Mouse (Mus musculus): Measurements from ENCODE around the gene Gm12216. TPM values are rescaled to one million over a fixed set of nuclear protein-coding genes. Genes with fewer than 3 reads are reported as not detected.
"Not testable (repeated sequence)": the region's sequence is repeated elsewhere in the genome, so short reads cannot be mapped to it uniquely, and the experiment has no call there.

Gm12216 gene
- polyA plus RNA-seq, 1 experiment from 2014 or later, result 0.41 TPM

DNA sequence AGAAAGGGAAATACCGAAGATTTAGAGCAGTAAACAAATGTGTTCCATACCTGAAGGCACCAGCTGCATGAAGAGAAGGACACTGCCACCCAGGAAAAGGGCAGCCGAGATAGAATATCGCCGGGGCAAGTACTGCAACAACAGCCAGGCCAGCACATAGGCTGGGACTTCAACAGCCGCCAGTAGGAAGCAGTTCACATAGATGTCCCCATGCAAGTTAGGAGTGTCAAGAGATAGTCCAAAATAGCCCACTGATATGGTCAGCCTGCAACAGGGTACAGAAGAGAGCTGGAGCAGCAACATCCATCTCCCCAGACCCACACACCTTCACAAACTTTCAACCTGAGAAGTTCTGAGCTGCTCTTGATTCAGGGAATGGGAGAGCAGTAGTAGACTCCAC lies 10.1 kb upstream of the Gm12216 start:
- no peak for ATAC-seq
- Histone ChIP-seq H3K4me2 (no peak overlapping the region), H3K27me3 (no peaks in the 10 kb centered on the region), H3K36me3 (ENCODE audit: poor library complexity, severe bottlenecking) (peaks cover 16% of the 10 kb centered on the region), H3K9me3 (replicated peaks) (no peaks in the 10 kb centered on the region), H3K4me1 (no peaks in the 10 kb centered on the region), H3K27ac (no peak overlapping the region), H3K4me3 (no peak overlapping the region), H3K9ac (no peak overlapping the region)
- WGBS, result 86% methylated on average over 5 of the region's 5 CpGs

- not testable (repeated sequence) for H3K4me3 ChIP-seq; H3K4me1 ChIP-seq; H3K4me2 ChIP-seq; H3K9ac ChIP-seq; H3K9me3 ChIP-seq (replicated peaks); H3K27ac ChIP-seq; ATAC-seq; H3K27me3 ChIP-seq
- peaks cover 16% of the 10 kb centered on the region for H3K36me3 ChIP-seq (ENCODE audit: poor library complexity, severe bottlenecking)
- 42% methylated on average over 5 of the region's 5 CpGs for WGBS
These were observed 9.3 kb upstream of the Gm12216 start for GRCm38 (mm10) chr11:53868323-53868722.

- H3K4me3 ChIP-seq; H3K4me2 ChIP-seq; H3K4me1 ChIP-seq; H3K9me3 ChIP-seq (replicated peaks); H3K27me3 ChIP-seq; H3K9ac ChIP-seq; H3K36me3 ChIP-seq (ENCODE audit: poor library complexity, severe bottlenecking); ATAC-seq; H3K27ac ChIP-seq: not testable (repeated sequence)
- 63% methylated on average over 1 of the region's 4 CpGs for WGBS
These were observed 5.8 kb upstream of the Gm12216 start for GRCm38 (mm10) chr11:53864724-53865310.

DNA sequence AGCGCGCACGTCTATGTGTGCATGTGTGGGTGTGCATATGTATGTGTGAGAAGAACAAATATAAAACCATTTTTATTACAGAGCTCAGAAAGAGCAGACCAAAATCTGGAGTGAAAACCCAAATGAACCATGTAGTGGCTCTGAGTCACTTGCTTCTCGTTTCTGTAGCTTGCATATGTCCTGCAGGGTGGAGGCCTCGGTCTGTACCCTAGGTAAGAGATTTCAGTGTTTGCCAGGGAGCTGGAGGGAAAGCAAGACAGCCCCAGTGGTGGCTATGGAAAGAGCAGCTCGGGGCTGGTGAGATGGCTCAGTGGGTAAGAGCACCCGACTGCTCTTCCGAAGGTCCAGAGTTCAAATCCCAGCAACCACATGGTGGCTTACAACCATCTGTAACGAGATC lies 1.9 kb upstream of the Gm12216 start:
- not testable (repeated sequence) for H3K9me3 ChIP-seq (replicated peaks); H3K4me3 ChIP-seq; H3K27me3 ChIP-seq; H3K9ac ChIP-seq; H3K36me3 ChIP-seq (ENCODE audit: poor library complexity, severe bottlenecking); ATAC-seq; H3K27ac ChIP-seq; H3K4me1 ChIP-seq; H3K4me2 ChIP-seq
- 82% methylated on average over 7 of the region's 9 CpGs for WGBS

DNA sequence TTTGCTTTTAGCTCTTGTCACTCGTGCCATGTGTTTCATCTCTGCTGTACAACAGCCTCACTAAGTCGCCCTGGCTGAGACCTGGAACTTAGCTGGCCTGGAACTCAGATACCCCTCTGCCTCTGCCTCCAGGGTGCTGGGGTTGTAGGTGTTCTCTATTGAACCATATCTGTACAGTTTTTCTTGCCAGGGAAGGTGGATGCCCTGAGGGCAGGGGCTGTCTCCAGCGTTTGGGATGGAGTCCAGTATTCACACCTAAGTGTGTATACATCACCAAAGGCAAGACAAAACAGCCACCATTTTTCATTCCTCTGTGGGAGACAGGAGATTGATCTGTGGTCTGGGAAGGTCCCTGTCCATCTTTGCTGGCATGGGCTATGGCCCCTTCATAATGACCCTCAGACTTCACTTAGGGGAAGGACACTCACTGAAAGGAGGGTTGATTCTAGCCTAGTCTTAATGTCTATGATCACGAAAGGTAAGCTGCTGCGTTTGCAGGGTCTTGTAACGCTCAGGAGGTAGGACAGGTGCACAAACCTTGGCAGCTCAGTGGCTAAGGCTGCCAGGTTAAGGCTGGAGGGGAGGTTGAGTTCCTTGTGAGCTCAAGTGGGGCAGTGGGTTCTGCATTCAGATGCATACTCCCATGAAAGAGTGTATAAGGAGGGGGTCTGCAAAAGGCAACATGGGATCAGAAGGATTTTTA lies 847 bp downstream of the Gm12216 start:
- no peaks in the 10 kb centered on the region for H3K27me3 ChIP-seq
- peak overlapping the region; percentile 69 for H3K4me2 ChIP-seq
- H3K36me3 ChIP-seq (ENCODE audit: poor library complexity, severe bottlenecking), result no peaks in the 10 kb centered on the region
- WGBS, result 85% methylated on average over 6 of the region's 6 CpGs
- H3K27ac ChIP-seq, result no peak overlapping the region
- peaks cover 3% of the 10 kb centered on the region; the same call in 1 of the 2 replicates for H3K4me1 ChIP-seq
- no peak overlapping the region for H3K4me3 ChIP-seq
- no peak overlapping the region for H3K9ac ChIP-seq
- no peak for ATAC-seq
- no peaks in the 10 kb centered on the region for H3K9me3 ChIP-seq (replicated peaks)

GRCm38 (mm10) chr11:53853665-53854064 lies 5.4 kb downstream of the Gm12216 start:
- H3K27ac ChIP-seq, result no peak overlapping the region
- no peaks in the 10 kb centered on the region for H3K36me3 ChIP-seq (ENCODE audit: poor library complexity, severe bottlenecking)
- no peak overlapping the region for H3K4me3 ChIP-seq
- 80% methylated on average over 5 of the region's 5 CpGs for WGBS
- no peaks in the 10 kb centered on the region for H3K9me3 ChIP-seq (replicated peaks)
- no peak overlapping the region for H3K4me2 ChIP-seq
- ATAC-seq, result no peak
- no peaks in the 10 kb centered on the region for H3K4me1 ChIP-seq
- no peaks in the 10 kb centered on the region for H3K27me3 ChIP-seq
- no peak overlapping the region for H3K9ac ChIP-seq

- no peak overlapping the region for H3K4me2 ChIP-seq
- 35% methylated on average over 5 of the region's 5 CpGs for WGBS
- H3K9me3 ChIP-seq (replicated peaks), result no peaks in the 10 kb centered on the region
- H3K27me3 ChIP-seq, result no peaks in the 10 kb centered on the region
- H3K36me3 ChIP-seq (ENCODE audit: poor library complexity, severe bottlenecking), result no peaks in the 10 kb centered on the region
- no peak overlapping the region for H3K9ac ChIP-seq
- ATAC-seq, result no peak
- H3K4me1 ChIP-seq, result no peaks in the 10 kb centered on the region
- H3K27ac ChIP-seq, result no peak overlapping the region
- no peak overlapping the region for H3K4me3 ChIP-seq
These were observed 7.3 kb downstream of the Gm12216 start for GRCm38 (mm10) chr11:53851795-53852194.

DNA sequence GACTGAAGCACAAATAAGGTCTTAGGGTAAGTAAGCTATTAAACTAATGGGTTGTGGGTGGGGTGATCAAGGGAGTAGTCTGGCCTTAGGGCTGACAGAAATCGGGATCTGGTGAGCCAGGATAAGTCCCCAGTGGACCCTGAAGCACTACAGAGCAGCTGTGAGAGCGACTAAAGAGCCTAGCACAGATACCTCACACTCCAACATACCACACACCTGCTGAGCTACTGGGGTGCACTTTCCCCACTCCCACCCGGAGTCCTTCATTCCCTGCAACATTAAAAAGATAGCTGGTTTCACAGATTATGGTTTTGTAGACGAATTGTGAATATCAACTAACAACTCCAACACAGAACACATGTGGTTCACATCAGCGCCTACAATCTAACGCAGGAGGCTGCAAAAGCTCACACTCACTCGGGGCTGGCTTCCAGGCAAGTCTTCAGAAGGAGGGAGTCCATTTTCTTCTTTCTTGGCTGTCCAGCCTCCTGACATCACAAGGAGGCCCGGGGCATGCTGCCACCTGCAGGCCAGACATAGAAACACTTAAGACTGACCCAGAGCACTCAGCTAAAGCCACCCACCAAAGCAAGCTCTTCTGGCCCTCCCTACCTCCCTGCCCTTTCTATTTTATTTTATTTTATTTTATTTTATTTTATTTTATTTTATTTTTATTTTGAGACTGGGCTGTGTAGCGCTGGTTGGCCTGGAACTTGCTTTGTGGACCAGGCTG lies 9.3 kb downstream of the Gm12216 start:
- no peak overlapping the region for H3K27ac ChIP-seq
- H3K4me2 ChIP-seq, result no peak overlapping the region

GRCm38 (mm10) chr11:53845680-53846079 lies 13.4 kb downstream of the Gm12216 start:
- Histone ChIP-seq H3K36me3 (ENCODE audit: poor library complexity, severe bottlenecking) (no peaks in the 10 kb centered on the region), H3K27ac (no peak overlapping the region), H3K9me3 (replicated peaks) (no peaks in the 10 kb centered on the region), H3K4me2 (no peak overlapping the region), H3K4me3 (no peak overlapping the region), H3K4me1 (no peaks in the 10 kb centered on the region), H3K27me3 (0 out of 2 replicates have a peak, but pooled peaks cover 3% of the 10 kb centered on the region), H3K9ac (no peak overlapping the region)
- 86% methylated on average over 6 of the region's 6 CpGs for WGBS
- no peak for ATAC-seq

More for the DNA sequence above, 9.3 kb downstream of the Gm12216 start:
- Histone ChIP-seq H3K4me1 (no peaks in the 10 kb centered on the region), H3K9ac (no peak overlapping the region), H3K4me3 (no peak overlapping the region), H3K9me3 (replicated peaks) (no peaks in the 10 kb centered on the region), H3K27me3 (no peaks in the 10 kb centered on the region), H3K36me3 (ENCODE audit: poor library complexity, severe bottlenecking) (no peaks in the 10 kb centered on the region)
- ATAC-seq, result peak; percentile 63; the same call in 1 of the 2 replicates
- 35% methylated on average over 9 of the region's 9 CpGs for WGBS

DNA sequence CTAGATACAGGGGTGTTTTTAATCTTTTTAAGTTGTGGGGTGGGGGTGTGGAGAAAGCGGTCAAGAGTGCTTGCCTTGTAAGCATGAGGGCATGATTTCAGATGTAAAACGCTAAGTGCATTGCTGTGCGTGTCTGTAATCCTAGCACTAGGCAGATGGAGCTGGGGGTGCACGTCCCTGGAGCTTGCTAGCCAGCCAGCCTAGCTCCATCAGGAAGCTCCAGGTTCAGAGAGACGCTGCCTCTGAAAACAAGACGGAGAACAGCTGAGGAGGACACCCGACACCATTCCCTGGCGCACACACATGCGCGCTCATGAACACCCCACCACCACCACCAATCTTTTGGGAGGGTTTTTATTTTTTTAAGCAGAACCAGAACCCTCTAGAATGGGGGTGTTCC lies 15.9 kb downstream of the Gm12216 start:
- Histone ChIP-seq H3K27me3 (0 out of 2 replicates have a peak, but pooled peaks cover 3% of the 10 kb centered on the region), H3K4me1 (no peaks in the 10 kb centered on the region), H3K4me2 (no peak overlapping the region), H3K9ac (no peak overlapping the region), H3K27ac (no peak overlapping the region), H3K4me3 (no peak overlapping the region), H3K36me3 (ENCODE audit: poor library complexity, severe bottlenecking) (no peaks in the 10 kb centered on the region), H3K9me3 (replicated peaks) (no peaks in the 10 kb centered on the region)
- 77% methylated on average over 10 of the region's 10 CpGs for WGBS
- ATAC-seq, result no peak

DNA sequence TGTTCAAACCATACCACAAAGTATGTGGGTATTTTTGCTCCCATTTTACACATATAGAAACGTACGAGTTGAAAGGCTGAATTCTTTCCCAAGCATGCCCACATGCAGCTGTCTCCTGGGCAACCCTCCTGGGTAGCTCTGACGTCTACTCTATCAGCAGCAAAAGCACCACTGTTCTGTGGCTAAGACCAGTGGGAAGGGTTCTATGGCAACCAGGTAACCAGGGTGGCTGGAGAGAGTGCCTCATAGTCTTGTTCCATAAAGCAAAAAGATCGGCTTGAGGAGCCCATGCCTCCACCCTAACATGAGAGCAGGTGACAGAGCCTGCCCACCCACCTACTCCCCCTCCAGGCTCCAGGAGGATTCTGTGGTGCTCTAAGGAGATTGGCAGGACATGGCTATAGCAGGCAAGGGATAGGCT lies 16.9 kb downstream of the Gm12216 start:
- H3K36me3 ChIP-seq (ENCODE audit: poor library complexity, severe bottlenecking), result no peaks in the 10 kb centered on the region
- WGBS, result 60% methylated on average over 4 of the region's 4 CpGs
- no peaks in the 10 kb centered on the region for H3K4me1 ChIP-seq
- H3K27ac ChIP-seq, result no peak overlapping the region
- ATAC-seq, result no peak
- 0 out of 2 replicates have a peak, but pooled peaks cover 3% of the 10 kb centered on the region for H3K27me3 ChIP-seq
- no peak overlapping the region for H3K9ac ChIP-seq
- no peak overlapping the region for H3K4me2 ChIP-seq
- H3K4me3 ChIP-seq, result no peak overlapping the region
- no peaks in the 10 kb centered on the region for H3K9me3 ChIP-seq (replicated peaks)

DNA sequence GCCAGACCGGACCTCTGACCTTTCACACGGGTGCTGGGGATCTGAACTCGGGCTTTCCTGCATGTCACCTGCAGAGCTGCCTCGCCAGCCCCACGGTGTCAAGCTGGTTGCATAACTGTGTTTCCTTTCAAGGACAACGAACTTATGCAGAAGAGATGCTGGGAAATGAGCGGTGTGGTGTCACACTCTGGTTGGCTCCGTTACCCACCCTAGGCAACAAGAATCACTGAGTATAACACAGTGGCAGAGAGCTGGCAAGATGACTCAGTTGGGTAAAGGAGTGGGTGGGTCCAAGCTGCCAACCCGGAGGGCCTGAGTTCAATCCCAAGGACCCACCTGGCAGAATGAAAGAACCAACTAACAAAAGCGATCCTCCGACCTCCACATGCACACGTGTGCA lies 17.5 kb downstream of the Gm12216 start:
- Histone ChIP-seq H3K4me3 (no peak overlapping the region), H3K4me1 (no peaks in the 10 kb centered on the region), H3K27me3 (0 out of 2 replicates have a peak, but pooled peaks cover 3% of the 10 kb centered on the region), H3K36me3 (ENCODE audit: poor library complexity, severe bottlenecking) (no peaks in the 10 kb centered on the region), H3K9ac (no peak overlapping the region), H3K27ac (no peak overlapping the region), H3K4me2 (no peak overlapping the region), H3K9me3 (replicated peaks) (no peaks in the 10 kb centered on the region)
- no peak for ATAC-seq
- 86% methylated on average over 12 of the region's 12 CpGs for WGBS
